Mouse (Mus musculus): Measurements from ENCODE around the gene Plekha1. TPM values are rescaled to one million over a fixed set of nuclear protein-coding genes. Genes with fewer than 3 reads are reported as not detected.

Plekha1 gene
- total and polyA plus RNA-seq, 3 experiments = 6.9 to 22.1 TPM; not detected in 1

GRCm38 (mm10) chr7:130818813-130819212, 46.7 kb upstream of the Plekha1 start:
- no peak overlapping the region for H3K27ac ChIP-seq (ENCODE audit: control insufficient read depth, low read depth, low read length)
- no peak for DNase-seq (ENCODE audit: low read depth, low spot score)
- no peaks in the 10 kb centered on the region for H3K4me1 ChIP-seq (ENCODE audit: control insufficient read depth in 1 of 2, insufficient read depth in 2 of 2, low read length in 2 of 2)
- H3K4me3 ChIP-seq (ENCODE audit: control insufficient read depth in 1 of 2, insufficient read depth in 1 of 2, low read depth in 2 of 2, low read length in 2 of 2) = no peak overlapping the region
- H3K79me2 ChIP-seq (ENCODE audit: control insufficient read depth, insufficient read depth, low read length, poor library complexity) = no peaks in the 10 kb centered on the region
- no peaks in the 10 kb centered on the region for H3K9me3 ChIP-seq (replicated peaks; ENCODE audit: insufficient read depth, low read length)
- no peaks in the 10 kb centered on the region for H3K27me3 ChIP-seq (ENCODE audit: control insufficient read depth in 1 of 2, insufficient read depth in 2 of 2, low read length in 2 of 2)
- no peak for TF ChIP-seq MXI1 (IDR thresholded peaks at IDR 0.05; ENCODE audit: low read depth, low read length)
- TF ChIP-seq EP300 (IDR thresholded peaks at IDR 0.05; ENCODE audit: low read depth in 1 of 2, low read length in 2 of 2) = no peak
- no peak for TF ChIP-seq TAL1 (IDR thresholded peaks at IDR 0.05; ENCODE audit: low read length)
- no peak for TF ChIP-seq HCFC1 (IDR thresholded peaks at IDR 0.05; ENCODE audit: low read depth, low read length)
- no peak for TF ChIP-seq UBTF (IDR thresholded peaks at IDR 0.05; ENCODE audit: borderline replicate concordance, insufficient read depth, low read depth, low read length)
- no peaks in the 10 kb centered on the region for H3K36me3 ChIP-seq (ENCODE audit: control insufficient read depth in 1 of 2, insufficient read depth in 2 of 2, low read length in 2 of 2)
- no peak overlapping the region for H3K9ac ChIP-seq (ENCODE audit: control insufficient read depth, low read depth, low read length, poor library complexity, severe bottlenecking)

GRCm38 (mm10) chr7:130819624-130820023, 45.9 kb upstream of the Plekha1 start:
- DNase-seq (ENCODE audit: low read depth, low spot score) = no peak
- H3K9ac ChIP-seq (ENCODE audit: control insufficient read depth, low read depth, low read length, poor library complexity, severe bottlenecking) = no peak overlapping the region
- no peaks in the 10 kb centered on the region for H3K4me1 ChIP-seq (ENCODE audit: control insufficient read depth in 1 of 2, insufficient read depth in 2 of 2, low read length in 2 of 2)
- no peaks in the 10 kb centered on the region for H3K79me2 ChIP-seq (ENCODE audit: control insufficient read depth, insufficient read depth, low read length, poor library complexity)
- no peak overlapping the region for H3K4me3 ChIP-seq (ENCODE audit: control insufficient read depth in 1 of 2, insufficient read depth in 1 of 2, low read depth in 2 of 2, low read length in 2 of 2)
- no peaks in the 10 kb centered on the region for H3K36me3 ChIP-seq (ENCODE audit: control insufficient read depth in 1 of 2, insufficient read depth in 2 of 2, low read length in 2 of 2)
- H3K27me3 ChIP-seq (ENCODE audit: control insufficient read depth in 1 of 2, insufficient read depth in 2 of 2, low read length in 2 of 2) = no peaks in the 10 kb centered on the region
- no peaks in the 10 kb centered on the region for H3K9me3 ChIP-seq (replicated peaks; ENCODE audit: insufficient read depth, low read length)
- H3K27ac ChIP-seq (ENCODE audit: control insufficient read depth, low read depth, low read length) = no peak overlapping the region
- TF ChIP-seq ELF1 (IDR thresholded peaks at IDR 0.05; ENCODE audit: low read depth, low read length) (no peak), ZKSCAN1 (IDR thresholded peaks at IDR 0.05; ENCODE audit: low read depth, low read length) (no peak), POLR2A (IDR thresholded peaks at IDR 0.05; ENCODE audit: control insufficient read depth in 1 of 2, insufficient read depth in 1 of 2, low read depth in 1 of 2, low read length in 2 of 2, poor library complexity in 1 of 2) (no peak), BHLHE40 (IDR thresholded peaks at IDR 0.05; ENCODE audit: borderline replicate concordance, low read depth, low read length) (no peak), UBTF (IDR thresholded peaks at IDR 0.05; ENCODE audit: borderline replicate concordance, insufficient read depth, low read depth, low read length) (no peak), E2F4 (IDR thresholded peaks at IDR 0.05; ENCODE audit: borderline replicate concordance, low read depth, low read length) (no peak), JUND (IDR thresholded peaks at IDR 0.05; ENCODE audit: low read depth, low read length) (no peak), MAZ (IDR thresholded peaks at IDR 0.05; ENCODE audit: low read depth, low read length) (no peak)

- DNase-seq (ENCODE audit: low read depth, low spot score) = no peak
- Histone ChIP-seq H3K27ac (ENCODE audit: control insufficient read depth, low read depth, low read length) (no peak overlapping the region), H3K36me3 (ENCODE audit: control insufficient read depth in 1 of 2, insufficient read depth in 2 of 2, low read length in 2 of 2) (no peaks in the 10 kb centered on the region), H3K79me2 (ENCODE audit: control insufficient read depth, insufficient read depth, low read length, poor library complexity) (no peaks in the 10 kb centered on the region), H3K4me1 (ENCODE audit: control insufficient read depth in 1 of 2, insufficient read depth in 2 of 2, low read length in 2 of 2) (no peaks in the 10 kb centered on the region), H3K9me3 (replicated peaks; ENCODE audit: insufficient read depth, low read length) (no peaks in the 10 kb centered on the region), H3K9ac (ENCODE audit: control insufficient read depth, low read depth, low read length, poor library complexity, severe bottlenecking) (no peak overlapping the region), H3K4me3 (ENCODE audit: control insufficient read depth in 1 of 2, insufficient read depth in 1 of 2, low read depth in 2 of 2, low read length in 2 of 2) (no peak overlapping the region), H3K27me3 (ENCODE audit: control insufficient read depth in 1 of 2, insufficient read depth in 2 of 2, low read length in 2 of 2) (no peaks in the 10 kb centered on the region)
- no peak for TF ChIP-seq USF2 (IDR thresholded peaks at IDR 0.05; ENCODE audit: borderline replicate concordance in 1 of 2, insufficient read depth in 1 of 2, low read depth in 1 of 2, low read length in 2 of 2)
- no peak for TF ChIP-seq ZMIZ1 (IDR thresholded peaks at IDR 0.05; ENCODE audit: low read depth, low read length)
- TF ChIP-seq JUND (IDR thresholded peaks at IDR 0.05; ENCODE audit: low read depth, low read length) = no peak
- no peak for TF ChIP-seq CHD2 (IDR thresholded peaks at IDR 0.05; ENCODE audit: low read length)
- TF ChIP-seq ZC3H11A (IDR thresholded peaks at IDR 0.05; ENCODE audit: low read depth, low read length) = no peak
- no peak for TF ChIP-seq UBTF (IDR thresholded peaks at IDR 0.05; ENCODE audit: borderline replicate concordance, insufficient read depth, low read depth, low read length)
- no peak for TF ChIP-seq MEF2A (IDR thresholded peaks at IDR 0.05; ENCODE audit: extremely low read depth, insufficient replicate concordance, low read depth, low read length, poor library complexity, severe bottlenecking)
- TF ChIP-seq ETS1 (IDR thresholded peaks at IDR 0.05; ENCODE audit: low read depth, low read length) = no peak
- no peak for TF ChIP-seq RAD21 (IDR thresholded peaks at IDR 0.05; ENCODE audit: low read depth, low read length)
- TF ChIP-seq NRF1 (IDR thresholded peaks at IDR 0.05; ENCODE audit: insufficient read depth, low read depth, low read length, poor library complexity, severe bottlenecking) = no peak
- TF ChIP-seq ZKSCAN1 (IDR thresholded peaks at IDR 0.05; ENCODE audit: low read depth, low read length) = no peak
- TF ChIP-seq POLR2AphosphoS2 (IDR thresholded peaks at IDR 0.05; ENCODE audit: low read length) = no peak
- no peak for TF ChIP-seq MAZ (IDR thresholded peaks at IDR 0.05; ENCODE audit: low read depth, low read length)
- TF ChIP-seq POLR2AphosphoS5 (IDR thresholded peaks at IDR 0.05; ENCODE audit: borderline replicate concordance, low read depth, low read length) = no peak
- no peak for TF ChIP-seq ELF1 (IDR thresholded peaks at IDR 0.05; ENCODE audit: low read depth, low read length)
- TF ChIP-seq SMC3 (IDR thresholded peaks at IDR 0.05; ENCODE audit: low read depth, low read length) = no peak
- TF ChIP-seq MYB (IDR thresholded peaks at IDR 0.05; ENCODE audit: low read depth, low read length) = no peak
- TF ChIP-seq ZNF384 (IDR thresholded peaks at IDR 0.05; ENCODE audit: low read depth, low read length) = no peak
Measured at GRCm38 (mm10) chr7:130823992-130824391, 41.6 kb upstream of the Plekha1 start.

Data from MEL (cell line).